Mouse (Mus musculus): ENCODE results near the gene Psma6.
"Not testable (repeated sequence)": the region's sequence is repeated elsewhere in the genome, so short reads cannot be mapped to it uniquely, and the experiment has no call there.

Gene Psma6

DNA sequence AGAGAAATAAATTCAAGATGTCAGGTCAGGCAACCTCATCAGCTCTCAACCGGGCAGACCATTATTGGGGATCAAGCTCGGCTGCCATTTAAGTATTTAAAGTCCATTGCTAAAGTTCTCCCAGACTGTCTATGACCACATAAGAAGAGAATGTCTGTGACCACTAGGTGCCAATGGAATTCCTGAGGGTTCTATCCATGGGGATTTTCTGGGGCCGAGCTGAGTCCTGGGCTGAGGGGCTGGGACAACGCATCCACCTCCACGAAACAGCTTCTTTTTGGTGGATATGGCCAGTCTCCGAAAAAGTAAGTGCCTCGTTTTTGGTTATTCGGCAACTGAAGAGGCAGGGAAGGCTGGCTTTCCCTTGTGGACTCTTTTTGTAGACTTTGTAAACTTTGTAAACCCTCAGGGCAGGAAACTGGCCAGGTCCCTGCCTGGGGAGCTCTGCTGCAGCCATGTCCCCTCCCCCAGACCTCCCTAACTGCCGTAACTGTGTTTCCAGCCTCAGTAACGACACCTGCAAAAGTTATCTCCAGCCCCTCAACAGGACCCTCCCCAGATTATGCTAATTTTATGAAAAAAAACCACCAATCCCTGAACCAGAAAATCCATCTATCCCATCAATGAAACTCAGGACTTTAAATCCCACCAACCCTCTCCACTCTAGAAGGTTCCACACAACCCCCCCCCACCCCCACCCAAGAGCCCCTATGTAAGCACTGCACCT, at the start of gene Psma6:
TSS of gene Psma6 (plus strand) at position 200 of the 727 bp plus-strand sequence.
- no peak for DNase-seq

DNA sequence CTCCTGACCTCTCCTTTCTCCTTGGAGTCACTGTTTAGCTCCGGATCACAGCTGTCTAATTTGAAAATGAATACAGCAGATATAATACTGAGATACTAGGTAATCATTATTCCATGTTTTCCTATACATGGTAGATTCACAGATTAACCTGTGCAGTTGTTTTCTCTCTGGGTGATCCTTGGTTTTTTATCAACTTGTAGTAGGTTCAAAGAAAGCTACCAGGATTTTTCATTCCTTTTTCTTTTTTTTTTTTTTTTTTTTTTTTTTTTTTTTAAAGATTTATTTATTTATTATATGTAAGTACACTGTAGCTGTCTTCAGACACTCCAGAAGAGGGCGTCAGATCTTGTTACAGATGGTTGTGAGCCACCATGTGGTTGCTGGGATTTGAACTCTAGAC, 45.5 kb upstream of the Psma6 start:
- DNase-seq: not testable (repeated sequence)

DNA sequence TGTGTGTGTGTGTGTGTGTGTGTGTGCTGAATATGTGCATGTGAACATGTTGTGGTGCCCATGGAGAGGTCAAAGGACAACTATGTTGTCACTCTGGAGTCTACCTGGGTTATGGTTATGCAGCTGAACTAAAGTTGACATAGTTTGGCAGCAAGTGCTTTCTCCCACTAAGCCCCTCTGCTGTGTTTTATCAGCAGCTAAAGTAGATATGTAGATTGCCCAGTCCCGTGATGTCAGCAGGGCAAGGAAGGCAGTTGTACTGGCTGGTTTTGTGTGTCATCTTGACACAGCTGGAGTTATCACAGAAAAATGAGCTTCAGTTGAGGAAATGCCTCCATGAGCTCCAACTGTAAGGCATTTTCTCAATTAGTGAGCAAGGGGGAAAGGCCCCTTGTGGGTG, 41.0 kb upstream of the Psma6 start:
- DNase-seq: not testable (repeated sequence)

DNA sequence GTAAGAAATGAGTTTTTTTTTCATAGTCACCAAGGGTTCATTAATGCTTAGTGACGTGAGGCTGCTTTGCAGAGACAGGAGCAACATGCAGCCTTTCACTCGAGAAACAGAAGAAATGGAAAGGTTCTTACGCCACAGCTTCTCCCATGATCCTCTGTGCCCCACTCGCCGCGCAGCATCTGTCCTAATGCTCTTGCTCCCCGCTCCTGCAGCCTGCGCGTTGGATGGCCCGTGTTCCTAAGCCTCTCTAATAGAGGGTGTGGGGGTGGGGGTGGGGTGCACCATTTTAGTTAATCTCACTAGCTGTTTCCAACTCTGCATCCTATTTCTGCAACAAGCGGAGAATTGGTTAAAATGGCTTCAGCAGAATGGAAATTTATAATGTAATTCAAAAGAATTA, 40.0 kb upstream of the Psma6 start:
- DNase-seq: no peak

DNA sequence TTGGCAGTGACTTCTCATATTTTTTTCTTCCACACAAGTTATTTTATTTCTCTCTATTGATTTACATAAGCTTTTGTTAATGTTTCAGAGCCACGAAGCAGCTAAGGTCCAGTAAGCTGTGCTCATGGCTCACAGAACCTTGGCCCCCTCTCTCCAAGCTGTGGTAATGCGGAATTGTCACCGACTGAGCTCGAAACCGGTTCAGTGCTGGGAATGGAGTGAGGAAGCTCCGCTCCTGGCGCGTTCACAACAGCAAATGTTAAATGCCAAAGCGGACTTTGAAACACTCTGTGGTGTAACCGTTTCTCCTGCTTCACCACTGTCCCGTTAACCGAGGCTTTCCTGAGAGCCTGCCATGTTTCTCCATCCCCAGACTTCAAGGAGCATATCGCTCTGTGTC, 39.4 kb upstream of the Psma6 start:
- peak; percentile 33 for DNase-seq

DNA sequence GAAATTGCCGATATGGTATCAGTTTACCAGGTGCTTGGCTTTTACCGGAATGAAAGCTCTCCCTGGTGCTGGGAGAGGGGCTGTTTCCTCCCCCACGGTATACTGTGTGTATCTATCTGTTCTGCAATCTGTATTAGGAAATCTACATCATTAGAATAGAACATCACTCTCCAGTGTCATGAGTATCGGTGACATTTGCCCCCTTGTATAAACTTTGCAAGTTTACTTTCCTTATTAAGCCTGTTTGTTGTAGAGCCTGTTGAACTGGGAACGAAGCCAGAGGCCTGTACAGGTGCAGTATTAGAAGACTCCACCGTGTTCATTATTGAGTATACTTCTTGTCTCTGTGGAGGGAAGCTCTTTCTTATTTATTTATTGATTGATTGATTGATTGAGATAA, 30.6 kb upstream of the Psma6 start:
- DNase-seq: no peak

DNA sequence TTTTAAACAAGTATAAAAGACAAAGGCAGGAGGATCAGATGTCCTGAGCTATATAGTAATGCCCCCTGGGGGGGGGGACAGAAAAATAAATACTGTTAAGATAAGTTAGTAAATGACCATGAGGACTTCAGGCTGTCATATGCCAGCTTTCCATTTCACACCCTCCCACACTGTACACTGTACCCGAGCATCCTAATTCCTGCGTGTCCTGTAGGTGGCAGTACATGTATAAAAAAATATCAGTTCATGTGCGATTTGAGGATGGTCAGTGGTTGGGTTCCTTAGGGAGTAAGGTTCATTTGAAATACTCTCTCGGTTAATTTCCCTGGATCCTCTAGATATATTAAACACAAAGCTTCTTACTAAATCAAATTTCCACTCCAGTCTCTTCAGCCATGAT, 29.1 kb upstream of the Psma6 start:
- DNase-seq: peak; percentile 66

DNA sequence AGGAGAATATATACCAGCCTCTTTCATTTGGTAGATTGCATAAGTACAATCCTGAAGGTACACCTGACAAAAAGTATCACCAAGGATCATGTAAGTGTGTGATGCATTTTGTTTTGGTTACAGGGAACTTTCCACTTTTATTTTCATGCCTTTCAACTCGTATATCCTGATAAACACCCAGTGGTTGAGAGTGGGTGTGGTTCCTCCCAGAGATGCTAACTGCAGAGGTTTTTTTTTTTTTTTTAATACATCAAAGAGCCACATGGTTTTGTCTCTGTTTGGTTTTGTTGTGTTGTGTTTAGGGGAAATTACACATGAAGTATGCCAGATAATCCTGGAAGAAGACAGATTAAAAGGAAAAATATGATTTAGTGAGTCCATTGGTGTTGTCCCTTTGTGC, 26.7 kb upstream of the Psma6 start:
- DNase-seq: no peak

DNA sequence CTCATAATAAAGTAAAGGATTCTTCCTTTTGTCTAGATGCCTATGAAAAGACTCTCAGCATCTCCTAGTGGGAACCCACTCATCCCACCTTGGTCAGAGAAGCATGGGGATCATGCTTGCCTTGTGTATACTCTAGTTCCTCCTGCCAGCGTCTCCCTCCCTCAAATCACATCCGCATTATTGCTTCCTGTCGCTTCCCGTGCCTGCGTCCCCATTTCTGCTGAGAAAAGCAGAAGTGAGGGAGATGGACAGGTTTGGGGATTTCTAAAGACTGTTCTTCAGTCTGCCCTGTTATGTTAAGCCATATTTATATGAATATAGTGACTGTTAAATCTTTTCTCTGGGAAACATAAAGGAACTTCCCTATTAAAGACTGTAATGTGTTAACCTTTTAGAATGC, 23.1 kb upstream of the Psma6 start:
- DNase-seq: no peak

DNA sequence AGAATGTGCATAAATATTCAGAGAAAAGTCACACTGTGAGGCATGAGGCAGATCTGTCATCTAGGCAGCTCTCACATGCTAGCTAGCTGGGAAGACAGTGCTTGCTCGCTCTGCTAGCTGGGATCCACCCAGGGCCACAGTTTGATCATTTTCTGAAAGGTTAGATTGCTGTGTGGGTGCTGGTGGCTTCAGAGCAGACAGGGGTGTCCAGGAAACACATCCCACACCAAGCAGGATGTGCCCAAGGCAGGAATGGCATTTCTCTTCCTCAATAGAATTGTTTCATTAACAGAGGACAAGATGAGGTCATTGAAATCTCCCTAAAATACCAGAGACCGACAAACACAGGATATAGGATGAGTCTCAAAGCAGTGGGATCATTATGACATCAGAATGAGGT, 18.9 kb upstream of the Psma6 start:
- DNase-seq: no peak

DNA sequence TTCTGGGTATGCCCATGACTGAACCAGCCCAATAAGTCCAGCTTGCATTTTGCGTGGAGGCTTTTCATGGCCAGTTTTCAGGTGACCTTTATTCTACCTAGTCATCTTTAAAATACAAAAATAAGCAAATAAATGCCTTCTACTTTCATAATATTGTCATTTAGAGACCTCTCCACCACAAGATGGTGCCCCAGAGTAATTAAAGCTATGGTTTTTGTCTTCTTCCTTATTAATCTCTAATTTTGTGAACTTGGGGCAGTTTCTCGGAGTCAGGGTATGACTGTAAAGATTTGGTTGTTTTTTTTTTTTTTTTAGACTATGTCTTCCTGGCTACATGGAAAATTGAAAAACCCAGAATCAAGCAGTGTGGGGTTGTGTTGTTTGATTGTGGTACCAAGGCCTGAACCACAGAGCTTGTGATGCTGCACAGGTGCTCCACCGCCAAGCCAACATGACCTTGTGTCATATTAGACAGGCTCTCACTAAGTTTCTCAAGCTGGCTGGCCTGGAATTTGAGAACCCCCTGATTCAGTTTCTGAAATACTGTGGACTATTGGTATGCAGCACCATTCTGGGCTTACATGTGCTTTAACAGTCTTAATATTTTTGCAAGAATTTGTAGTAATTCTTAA, 11.5 kb upstream of the Psma6 start:
- peak; percentile 30 for DNase-seq

DNA sequence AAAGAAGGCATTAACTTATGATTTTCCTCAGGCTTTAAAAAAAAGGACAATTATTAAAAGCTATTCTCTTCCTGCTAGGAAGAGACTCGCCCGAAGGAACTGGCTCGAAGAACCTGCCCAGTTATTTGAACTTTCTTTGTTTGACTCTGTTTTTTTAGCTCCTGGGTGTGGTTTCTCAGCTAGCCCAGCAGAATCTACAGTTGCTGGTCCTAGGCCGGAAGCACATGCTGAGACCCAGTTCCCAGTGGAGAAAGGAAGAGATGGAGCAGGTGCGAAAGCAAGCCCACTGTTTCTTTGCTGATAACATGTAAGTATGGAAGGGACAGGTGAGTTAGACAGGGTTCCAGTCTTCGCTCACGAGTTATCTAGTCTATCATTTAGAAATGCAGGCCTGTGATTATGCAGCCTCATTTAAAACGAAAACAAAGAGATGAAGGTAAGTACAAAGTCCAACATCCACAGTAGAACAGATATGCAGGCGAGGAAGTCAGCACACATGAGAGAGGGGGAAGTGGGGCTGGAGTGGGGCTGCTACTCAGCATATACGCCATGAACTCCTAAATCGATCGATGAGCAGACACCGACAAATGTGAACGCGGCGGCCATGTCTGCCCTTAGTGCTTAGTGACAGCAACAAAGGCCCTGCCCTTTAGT, 6.9 kb upstream of the Psma6 start:
- no peak for DNase-seq

DNA sequence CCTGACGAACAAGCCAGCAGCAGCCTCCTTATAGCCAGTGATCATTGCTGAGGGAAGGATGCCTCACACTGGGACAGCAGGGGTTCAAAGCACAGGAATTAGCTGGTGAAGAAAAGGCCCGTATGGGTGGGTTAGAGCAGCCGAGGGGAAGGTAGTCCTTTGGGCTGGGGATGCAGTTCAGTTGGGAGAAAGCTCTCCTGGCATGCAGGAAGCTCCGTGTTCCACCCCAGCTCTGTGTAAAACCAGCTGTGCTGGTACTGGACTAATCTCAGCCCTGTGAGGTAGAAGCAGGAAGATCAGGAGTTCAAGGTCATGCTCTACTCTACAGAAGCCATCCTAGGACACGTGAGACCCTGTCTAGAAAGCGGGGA, 6.4 kb upstream of the Psma6 start:
- no peak for DNase-seq

DNA sequence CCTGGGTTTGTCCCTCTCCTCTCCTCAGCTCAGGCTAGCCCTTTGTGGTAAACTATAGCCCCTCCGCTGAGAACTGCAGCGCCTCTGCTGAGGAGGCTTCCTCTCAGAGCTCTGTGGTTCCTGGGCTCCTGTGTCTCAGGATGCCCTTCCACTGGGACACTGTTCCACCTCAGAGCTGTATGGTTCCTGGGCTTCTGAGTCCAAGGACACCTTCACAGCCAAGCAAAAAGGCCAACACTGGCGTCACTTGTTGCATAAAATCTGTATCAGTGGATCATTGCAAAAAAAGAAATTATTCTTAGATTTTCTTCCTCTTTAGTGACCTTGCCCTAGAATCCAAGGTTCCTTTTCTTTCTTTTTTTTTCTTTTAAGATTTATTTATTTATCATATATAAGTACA, 804 bp downstream of the Psma6 start:
- no peak for DNase-seq

DNA sequence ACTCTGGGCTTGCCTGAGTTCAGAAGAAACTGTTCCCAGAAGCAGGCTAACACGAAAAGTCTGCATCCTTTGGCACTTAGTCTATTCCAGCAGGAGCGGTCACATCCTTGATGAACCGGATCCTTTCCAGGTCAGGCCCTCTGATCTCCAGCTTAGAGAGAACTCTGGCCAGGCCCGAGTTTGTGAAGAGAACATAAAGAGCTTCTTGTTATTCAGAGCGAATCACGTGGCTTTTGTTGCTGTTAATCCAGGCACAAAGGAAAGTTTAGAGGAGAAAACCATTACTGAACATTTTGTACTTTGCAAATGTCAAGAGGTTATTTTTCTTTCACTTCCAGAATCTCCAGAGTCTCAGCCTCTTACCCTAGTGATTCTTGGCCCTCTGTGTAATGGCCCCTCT, 1.9 kb downstream of the Psma6 start:
- DNase-seq: peak; percentile 61

DNA sequence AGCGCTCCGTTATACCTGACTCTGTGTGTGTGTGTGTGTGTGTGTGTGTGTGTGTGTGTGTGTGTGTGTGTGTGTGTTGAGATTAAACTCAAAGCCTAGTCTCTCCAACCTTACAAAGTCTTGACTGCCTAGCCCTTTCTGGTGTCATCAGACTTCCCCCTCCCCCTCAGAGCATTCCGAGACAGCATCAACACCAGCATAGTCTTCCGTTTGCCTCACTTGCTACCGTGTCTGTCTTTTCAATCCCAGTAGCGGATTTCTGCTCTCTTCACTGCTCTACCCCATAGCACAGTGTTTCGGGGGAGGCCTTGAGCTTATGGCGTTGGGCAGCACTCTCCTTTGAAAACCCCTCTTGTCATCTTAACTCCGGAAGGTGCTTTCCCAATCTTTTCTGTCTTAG, 2.4 kb downstream of the Psma6 start:
- no peak for DNase-seq

DNA sequence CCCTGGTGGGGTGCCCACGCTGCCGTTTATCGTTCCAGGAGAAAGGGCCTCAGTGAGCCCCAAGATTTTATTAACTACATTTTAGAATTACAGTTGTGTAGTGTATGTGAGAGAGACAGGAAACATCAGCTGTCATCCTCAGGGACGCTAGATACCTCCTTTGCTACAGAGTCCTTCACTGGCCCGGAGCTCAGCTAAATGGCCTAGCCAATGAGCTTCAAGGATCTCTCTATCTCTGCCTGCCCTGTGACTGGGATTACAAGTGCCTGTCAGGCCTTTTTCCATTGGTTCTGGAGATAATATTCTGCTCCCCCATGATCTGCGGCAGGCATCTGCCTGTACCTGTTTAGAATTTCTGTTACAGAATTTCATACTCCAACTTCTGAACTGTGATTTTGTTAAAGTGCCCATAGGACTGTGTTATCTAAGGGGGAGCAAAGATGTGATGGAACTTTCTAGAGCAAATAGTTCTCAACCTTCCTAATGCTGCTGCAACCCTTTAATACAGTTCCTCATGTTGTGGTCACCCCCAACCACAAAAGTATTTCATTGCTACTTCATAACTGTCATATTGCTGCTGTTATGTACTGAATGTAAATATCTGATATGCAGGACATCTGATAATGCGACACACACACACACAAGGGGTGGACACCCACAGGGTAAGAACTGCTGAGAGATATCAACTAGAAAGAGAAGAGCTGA, 3.2 kb downstream of the Psma6 start:
- DNase-seq: no peak

DNA sequence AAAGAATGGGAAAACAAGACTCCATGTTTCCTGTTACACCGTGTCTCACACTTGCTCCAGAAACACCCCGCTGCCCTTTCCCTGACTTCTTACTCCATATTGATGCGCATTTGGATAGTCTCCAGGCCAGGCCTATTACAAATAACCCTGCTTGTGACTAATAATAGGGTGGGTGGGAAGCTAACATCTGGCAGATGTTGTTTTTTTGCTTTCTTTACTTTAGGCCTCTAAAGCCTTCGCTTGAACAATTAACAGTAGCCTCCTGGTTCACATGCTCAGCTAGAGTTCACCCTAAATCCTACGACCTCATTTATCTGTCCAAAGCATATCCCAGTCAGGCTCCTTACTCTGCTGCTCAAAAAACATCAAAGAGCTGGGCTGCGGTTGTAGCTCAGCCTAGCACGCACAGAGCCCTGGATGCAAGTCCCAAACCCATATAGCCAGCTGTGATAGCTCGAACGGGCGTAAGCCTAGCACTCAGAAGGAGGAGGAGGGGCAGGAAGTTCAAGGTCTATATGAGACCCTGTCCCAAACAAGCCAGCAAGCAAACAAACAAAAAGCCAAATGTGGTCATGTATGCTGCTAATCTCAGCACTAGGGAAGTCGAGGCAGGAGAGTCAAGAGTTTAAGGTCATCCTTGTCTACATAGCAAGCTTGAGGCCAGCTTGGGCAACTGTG, 3.9 kb downstream of the Psma6 start:
- DNase-seq: peak; percentile 14

DNA sequence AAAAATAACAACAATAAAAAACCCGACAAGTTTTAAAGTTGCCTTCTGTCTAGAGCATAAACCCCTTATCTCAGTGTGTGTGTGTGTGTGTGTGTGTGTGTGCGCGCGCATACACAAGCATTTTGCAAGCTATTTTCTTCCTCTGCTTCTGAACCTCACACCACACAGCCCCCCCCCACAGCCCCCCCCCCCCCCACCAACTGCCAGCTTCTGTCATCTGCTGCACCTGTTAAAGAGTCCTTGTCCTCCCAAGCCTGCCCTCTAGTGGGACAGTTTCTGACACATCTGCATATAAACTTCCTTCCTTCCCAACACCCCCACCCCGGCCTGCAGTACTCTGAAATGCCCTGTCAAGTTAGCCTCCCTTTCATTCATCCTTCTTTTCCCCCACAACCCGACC, 4.5 kb downstream of the Psma6 start:
- peak; percentile 54 for DNase-seq

DNA sequence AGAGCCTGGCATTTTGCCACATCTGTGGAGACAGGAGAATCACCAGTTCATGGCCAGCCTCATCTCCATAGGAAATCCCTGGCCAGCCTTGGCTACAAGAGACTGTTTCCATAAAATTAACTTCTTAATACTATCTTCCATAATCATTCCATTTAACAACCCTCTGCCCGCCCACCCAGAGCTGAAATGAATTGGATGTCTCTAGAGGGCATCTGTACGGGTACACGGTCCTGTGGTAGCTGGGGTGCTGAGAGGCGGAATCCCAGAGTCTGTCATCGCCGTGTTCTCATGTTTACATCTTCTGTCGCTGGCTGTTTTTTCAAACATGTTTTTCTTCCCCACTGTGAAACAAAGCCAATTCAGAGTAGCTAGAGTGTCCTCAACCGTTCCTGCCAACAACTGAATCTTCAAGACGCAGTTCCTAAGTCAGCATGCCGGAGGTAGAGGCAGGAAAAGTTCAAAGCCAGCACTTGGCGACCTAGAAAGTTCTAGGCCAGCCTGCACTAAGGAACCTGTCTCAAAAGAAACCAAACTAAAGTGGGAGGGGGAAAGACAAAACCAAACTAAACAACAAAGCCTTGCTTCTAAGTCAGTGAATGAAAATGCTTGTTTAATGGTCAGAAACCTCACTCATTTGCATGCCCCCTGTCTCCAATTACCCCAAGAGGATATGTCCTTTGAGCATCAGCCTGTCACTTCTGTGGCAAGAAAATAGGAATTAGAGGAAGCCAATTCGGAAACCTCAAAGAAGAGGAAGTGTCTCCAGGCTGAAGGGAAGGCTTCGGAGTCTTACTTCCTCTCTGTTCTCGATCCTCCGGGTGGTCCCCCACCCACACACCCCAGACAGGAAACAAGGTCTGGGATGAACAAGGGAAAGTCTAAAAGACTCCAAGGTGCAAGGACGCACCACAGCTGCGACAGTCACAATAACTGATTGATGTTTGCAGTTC, 5.4 kb downstream of the Psma6 start:
- DNase-seq: peak; percentile 30

DNA sequence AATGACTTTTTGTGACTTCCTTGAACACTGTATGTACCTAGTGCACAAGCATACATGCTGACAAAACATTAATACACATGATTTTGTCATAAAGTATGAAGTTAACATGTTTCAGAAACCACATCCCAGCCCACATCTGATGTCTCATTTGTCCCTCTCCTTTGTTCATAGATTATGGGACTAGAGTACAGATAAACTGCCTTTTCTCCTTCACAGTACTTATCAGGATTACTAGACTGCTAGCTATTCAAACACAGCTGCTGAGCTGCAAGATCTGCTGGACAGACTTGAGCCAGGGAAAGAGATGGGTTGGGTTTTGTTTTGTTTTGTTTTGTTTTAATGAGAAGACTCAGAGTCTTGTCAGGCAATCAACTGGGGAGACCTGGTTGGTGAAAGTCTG, 8.1 kb downstream of the Psma6 start:
- no peak for DNase-seq

All from kidney, adult 9 months (tissue).